Mouse (Mus musculus): ENCODE data around the gene Gucy2g.

Gucy2g gene

DNA sequence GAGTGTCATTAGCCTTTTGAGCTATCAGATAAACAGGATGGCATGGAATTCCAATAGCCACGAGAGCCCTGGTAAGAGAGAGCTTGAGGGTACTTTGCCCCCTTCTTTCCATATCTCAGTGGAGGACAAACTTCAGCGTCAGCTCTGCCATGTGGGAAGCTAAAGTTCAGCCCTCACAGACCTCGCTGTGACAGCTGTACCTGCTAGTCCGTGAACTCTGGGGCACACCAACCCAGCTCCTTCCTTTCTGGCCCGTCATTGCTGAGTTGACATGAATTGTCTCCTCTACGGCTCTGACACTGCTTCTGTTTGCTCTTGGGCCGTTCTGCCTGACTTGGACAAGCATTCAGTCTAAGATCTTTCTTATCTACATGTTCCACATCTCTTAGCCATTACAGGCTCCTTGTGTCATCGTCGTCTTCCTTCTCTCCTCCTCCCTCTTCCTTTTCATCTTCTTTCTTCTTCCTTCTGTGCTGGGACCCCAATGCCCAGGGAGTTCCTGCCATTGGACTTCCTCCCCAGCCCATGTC, 7.0 kb upstream of the Gucy2g start:
- no peak for DNase-seq (ENCODE audit: low read depth)

DNA sequence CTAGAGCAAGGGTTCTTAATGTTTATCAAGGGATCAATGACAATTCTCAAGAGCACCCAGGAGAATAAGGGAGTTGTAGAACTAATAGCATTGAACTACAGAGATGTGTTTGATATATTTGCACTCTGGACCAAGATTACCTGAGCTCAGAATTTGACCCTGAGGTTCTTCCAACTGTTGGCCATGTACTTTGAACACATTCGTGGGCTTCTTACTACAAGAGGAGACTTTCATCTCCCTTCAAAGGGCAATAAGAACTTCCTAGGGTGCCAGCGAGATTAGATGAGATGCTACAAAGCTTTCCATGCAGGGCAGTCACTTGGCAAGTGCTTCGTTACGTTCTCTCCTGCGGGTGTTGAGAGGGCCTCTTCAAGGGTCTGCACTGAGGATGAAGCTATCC, 6.5 kb upstream of the Gucy2g start:
- no peak for DNase-seq (ENCODE audit: low read depth)

DNA sequence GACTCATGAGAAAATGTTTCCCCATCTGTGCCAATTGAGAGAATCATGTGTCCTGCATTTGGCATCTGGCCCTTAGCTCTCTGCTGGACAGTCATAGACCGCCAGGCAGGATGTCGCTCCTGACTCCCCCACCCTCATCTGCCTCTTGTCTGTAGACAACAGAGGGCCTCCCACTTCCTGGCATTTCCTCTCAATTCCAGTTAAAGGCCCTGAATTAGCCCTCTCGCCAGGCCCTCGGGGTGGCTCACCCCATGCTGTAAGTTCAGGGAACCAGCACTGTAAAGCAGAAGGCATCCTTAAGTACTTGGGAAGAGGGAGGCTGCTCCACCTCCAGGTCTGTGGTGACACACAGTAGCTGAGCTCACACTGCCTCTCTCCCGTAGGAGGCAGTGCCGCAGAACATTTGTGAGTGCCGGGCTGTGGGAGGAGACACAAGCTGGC, 3.8 kb upstream of the Gucy2g start:
- no peak for DNase-seq (ENCODE audit: low read depth)

DNA sequence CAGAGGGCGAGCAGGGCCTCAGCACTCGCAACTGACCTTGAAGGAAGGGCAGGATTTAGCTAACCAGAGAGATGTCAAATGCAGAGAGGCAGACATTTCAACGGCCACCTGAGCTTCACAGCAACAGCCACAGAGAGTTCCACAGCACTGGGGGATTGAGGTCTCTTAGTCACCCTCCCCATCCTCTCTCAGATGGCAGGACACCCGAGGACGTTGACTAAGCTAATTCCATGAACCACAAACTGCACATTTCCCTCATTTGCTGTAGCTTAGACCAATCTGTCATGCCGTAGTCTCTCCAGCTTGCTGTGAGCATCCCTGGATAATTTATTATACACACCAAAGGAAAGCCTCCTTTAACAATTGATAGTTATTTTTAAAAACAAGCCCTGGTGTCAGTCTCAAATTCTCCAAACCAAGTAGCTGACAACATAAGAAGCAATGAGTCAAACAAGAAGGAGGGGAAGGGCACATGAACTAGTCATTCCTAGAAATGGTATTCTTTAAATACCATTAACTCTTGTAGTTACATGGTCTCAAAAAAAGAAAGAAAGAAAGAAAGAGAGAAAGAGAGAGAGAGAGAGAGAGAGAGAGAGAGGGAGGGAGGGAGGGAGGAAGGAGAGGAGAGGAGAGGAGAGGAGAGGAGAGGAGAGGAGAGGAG, 1.1 kb downstream of the Gucy2g start:
- no peak for DNase-seq (ENCODE audit: low read depth)

DNA sequence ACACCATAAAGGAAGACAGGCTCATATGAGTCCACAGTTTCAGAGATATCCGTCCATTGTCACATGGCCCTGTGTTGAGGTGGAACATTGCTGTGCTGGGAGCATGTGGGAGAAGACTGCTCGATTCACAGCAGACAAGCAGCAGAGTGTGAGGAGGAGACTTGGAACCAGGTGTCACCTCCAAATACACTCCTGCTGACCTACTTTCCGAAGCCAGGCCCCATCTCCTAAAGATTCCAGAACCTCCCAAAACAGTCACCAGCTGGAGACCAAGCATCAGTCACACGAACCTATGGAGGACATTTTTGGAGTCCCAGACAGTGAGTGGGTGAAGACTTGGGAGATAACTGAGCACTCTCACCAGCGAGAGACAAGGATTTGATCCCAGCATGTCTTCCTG, 4.5 kb downstream of the Gucy2g start:
- no peak for DNase-seq (ENCODE audit: low read depth)

DNA sequence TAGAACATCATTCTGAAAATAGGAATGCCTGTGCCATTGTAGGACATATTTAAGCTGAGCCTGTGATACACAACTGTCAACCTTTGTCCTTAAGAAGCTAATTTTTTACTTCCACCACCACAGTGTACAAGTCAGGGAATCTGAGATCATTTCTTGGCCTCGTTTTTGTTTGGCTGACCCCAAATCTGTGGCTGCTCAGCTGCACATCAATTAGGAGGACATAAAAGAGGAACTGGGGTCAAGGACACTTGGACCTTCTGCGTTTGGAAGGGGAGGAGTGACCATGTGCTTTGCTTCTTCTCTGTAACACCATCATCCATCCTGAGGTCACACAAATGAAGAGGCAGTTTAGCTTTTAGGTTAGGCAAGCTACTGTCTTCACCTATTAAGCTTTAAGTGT, 5.0 kb downstream of the Gucy2g start:
- DNase-seq (ENCODE audit: low read depth): no peak

DNA sequence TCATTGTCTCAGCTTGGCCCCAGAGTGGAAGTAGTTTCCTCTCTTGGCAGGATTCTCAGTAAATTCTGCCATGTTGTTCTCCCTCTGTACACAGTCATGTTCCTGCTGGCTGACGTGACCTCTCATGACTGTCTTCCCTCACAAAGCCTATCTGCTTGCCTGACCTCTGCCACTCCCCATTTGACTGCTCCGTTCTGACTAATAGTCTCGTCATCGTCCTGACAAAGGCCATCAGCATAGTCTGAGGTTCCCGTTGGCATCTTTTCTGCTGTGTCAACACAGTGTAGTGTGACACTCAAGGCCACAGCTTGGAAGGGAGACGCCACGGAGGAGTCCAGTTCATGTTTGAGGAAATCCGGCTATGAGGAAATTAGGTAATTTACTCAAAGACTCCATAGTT, 8.9 kb downstream of the Gucy2g start:
- no peak for DNase-seq (ENCODE audit: low read depth)

DNA sequence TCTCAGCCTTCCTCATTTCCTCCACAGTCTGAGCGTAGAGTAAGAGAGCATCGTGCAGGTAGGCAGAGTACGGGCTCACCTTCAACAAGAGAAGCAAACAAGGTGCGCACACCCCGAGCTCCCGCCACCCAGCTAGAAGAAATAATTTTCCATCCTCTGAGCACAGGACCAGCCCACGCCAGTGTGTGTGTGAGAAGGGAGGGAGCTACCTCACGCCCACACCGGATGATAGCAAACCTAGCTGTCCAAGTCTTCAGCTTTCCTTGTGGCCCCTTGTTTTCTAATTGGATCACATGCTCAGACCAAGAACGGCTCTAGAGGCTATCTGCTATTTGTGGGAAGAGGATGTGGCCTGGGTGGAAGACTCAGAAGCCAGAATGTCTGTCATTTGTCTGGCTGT, 10.0 kb downstream of the Gucy2g start:
- no peak for DNase-seq (ENCODE audit: low read depth)

DNA sequence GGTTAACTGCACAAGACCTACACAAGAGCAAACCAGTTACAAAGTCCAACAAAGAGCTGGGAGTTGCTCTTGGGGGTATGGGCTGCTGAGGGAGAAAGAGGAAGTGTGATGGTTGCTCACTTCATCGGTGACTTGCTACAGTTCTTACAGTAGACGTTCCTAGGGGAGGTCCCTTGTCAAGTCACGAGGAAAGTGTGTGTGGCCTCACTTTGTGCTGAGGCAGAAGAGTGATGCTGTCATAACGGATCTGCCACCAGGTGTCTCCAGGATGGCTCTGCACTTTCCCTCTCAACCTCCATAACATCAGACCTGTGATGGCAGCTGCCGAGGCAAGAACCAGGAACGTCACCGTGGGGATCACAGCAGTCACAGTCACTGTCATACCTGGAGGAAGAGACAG, 13.9 kb downstream of the Gucy2g start:
- DNase-seq (ENCODE audit: low read depth): no peak

DNA sequence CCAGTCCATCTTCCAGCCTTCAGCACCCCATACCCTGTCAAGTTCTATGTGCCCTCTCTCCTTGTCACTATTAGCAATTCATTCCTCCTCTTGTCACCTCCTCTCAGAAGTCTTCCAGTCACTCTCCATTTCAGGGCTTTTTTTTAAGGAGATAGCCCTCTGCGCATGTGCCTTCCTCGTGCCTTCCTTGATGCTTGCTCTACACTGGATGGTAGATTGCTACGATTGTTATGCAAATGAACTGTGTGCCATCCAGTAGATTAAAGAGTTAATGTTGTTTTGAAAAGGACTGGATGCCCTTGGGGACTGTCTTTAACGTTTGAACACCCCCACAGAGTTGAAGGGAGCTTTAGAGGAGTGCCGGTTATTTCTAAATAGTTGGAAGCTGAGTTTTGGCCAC, 14.4 kb downstream of the Gucy2g start:
- DNase-seq (ENCODE audit: low read depth): no peak

DNA sequence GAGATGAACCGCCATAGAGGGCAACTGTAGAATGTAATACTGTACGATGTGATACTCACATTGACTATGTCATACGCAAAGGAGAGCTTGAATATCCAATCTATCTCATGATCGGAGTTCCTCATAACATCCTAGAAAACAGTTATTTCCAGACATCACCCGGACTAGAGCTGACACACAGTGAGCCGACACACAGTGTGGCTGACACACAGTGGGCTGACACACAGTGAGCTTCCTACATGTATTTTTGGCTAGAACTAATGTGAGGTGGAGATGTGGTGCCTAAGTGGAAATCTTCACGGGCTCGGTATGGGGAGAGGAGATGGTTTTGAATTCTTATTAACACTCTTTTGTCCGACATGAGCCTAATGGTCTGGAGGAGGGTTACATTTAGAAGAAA, 18.8 kb downstream of the Gucy2g start:
- DNase-seq (ENCODE audit: low read depth): no peak

DNA sequence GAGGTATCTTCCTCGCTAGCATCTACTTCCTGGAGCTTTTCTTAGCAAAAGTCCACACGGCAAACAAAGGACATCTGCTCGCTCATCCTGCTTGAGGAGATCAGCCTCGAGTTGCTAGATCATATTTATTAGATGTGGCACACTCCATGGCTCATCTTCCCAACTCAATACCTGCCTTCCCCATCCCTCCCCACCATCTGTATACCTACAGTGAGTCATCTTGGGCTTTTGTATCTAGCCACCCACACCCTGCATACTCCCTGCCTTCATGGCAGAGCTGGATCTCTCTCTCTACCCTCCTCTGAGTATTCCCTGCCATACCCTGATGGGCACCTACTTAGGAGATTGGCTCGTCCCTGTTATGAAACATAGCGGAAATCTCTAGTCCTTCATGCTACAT, 19.8 kb downstream of the Gucy2g start:
- DNase-seq (ENCODE audit: low read depth): no peak

DNA sequence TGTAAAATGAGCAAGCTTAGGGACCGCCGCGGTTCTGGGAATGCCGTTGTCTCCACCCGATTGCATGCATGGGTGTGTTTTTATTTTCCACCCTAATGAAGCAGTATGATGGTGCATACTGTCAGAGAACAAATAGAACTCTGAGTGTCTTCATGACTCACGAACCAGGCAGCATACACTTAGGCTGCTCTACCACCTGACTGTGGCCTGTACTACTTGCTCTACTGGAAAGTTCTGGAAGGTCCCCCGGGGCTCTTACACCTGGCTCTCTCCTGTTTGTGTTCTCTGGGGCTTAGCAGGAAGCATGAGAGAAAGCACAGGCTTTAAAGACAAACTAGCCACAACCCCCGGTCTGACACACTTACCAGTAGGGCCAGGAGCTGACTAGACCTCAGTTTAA, 21.7 kb downstream of the Gucy2g start:
- no peak for DNase-seq (ENCODE audit: low read depth)

DNA sequence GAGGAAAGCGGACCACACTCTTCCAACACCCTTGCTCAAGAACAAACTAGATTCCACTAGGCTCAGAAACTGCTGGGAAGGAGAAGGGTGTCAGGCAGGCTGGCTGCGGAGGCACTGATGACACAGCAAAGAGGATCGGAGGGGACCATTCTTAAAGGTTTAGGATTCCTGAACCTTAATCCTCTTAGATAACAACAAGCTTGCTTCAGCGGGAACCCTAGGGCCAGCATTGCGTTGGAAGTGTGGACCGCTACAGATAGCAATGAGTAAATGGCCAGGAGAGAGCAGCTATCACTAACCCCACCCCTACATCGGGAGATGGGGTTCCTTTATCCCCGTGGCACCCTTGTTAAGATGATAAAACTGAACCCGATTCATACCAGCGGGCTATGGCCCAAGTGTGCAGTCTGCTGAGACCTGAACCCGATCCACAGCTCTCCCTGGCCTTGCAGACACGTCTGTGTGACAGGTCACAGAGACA, 22.3 kb downstream of the Gucy2g start:
- peak; percentile 86 for DNase-seq (ENCODE audit: low read depth)

DNA sequence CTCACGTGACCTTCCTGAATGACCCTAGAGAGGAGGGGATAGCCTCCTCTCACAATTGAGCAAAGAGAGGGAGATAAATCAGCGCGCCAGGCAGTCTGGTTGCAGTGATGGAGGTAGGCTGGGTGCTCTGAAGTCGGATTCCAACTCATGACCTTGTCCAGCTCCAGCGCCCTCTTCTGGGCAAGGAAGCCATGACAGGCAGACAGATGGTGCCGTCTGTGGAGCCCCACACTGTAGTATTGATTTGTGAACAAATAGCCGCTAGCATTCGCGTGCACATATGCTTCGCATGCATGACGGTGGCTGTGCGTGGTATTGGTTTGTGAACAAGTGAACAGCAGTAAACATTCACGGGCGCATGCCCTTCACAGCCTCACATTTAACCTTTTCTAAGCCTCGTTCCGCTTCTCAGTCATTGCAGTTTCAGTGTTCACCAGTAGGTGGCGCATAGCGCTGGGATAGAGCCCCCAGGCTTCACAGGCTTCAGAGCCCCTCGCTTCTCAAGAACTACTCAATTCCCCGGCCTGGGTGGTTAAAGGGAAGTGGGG, 22.8 kb downstream of the Gucy2g start:
- DNase-seq (ENCODE audit: low read depth): peak; percentile 88

DNA sequence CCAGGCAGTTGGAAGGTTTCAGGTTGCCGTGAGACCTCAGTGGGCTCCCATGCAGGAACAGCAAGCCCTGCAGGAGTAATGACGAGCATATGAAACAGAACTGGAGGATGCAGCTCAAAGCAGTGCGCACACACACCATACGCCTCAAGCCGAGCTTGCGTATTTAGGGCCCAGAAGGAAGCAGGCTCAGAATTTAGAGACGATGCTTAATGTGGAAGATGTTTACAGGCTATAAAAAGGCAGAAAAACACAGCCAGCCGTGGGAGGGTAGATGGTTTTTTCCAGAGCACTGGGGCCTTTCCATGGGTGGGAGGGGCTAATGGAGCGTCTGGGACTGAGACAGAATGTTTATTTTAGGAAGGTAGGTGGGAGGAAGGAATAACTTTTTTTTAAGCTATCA, 23.7 kb downstream of the Gucy2g start:
- no peak for DNase-seq (ENCODE audit: low read depth)

DNA sequence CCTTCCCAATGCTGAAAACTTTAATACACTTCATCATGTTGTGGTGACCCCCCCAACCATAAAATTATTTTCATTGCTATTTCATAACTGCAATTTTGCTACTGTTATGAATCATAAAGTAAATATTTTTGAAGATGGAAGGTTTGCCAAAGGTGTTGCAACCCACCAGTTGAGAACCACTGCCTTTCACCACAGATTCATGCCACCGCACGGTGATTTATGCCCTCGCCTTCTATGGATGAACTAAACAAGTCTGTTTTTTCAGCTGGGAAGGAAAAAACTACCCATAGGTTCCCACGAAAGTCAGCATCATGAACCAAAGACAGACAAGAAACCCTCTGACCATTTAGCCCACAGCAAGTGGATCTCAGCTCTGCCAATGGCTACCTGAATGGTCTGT, 24.2 kb downstream of the Gucy2g start:
- DNase-seq (ENCODE audit: low read depth): no peak

DNA sequence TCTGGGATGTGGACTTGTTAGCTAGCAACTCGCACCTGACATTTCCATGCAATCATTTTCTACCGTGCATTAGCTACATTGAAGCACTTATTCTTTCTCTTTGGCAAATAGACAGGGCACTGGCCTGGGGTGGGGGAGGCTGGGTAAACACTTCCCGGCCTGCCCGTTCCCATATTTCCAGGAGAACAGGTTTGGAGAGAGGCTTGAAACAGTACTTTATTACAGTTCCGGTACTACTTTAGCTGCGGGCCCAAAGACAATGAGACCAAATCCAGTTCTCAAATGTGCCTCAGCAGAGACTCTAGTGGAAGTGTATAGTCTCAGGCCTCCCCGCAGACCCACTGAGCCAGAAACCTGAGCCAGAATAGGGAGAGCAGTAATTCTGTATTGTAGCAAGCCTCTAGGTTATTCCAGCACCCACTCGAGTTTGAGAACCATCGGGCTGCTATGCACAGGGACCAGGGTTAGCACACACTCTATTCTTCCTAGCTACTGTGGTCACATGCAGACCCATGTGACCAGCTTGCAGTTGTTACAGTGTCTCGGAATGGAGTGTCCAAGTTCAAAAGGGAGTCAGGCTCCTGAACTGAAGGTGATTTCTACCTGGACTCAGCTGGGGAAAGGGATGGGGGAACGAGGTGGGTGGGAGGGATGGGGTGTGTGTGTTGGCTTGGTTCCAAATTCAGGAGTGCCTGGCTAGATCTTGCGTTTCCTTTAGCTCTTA, 27.3 kb downstream of the Gucy2g start:
- DNase-seq (ENCODE audit: low read depth): no peak

DNA sequence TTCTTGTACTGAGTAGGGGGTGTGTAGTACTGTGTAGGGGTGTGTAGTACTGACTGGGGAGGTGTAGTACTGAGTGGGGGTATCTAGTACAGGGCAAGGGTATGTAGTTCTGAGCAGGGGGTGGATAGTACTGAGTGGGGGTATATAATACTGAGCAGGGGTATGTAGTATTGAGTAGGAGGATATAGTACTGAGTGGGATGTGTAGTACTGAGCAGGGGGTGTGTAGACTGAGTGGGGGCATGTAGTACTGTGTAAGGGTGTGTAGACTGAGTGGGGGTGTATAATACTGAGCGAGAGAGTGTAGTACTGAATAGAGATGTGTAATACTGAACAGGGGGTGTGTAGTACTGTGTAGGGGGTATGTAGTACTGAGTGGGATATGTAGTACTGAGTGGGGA, 29.3 kb downstream of the Gucy2g start:
- DNase-seq (ENCODE audit: low read depth): no peak

DNA sequence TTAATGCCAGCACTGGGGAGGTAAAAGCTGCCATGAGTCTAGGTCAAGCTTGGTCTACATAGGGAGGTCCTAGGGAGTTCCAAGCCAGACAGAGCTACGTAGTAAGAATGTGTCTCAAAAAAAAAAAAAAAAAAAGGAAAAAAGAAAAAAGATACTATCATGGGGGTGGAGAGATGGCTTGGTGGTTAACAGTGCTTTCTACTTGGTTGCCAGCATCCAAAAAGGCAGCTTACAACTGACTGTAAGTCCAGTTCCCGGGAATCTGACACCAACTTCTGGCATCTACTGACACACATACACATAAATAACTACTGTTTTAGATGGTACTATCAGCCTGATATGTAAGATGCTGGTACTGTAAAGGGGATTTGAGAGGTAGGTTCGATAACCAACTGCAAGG, 32.0 kb downstream of the Gucy2g start:
- no peak for DNase-seq (ENCODE audit: low read depth)

DNA sequence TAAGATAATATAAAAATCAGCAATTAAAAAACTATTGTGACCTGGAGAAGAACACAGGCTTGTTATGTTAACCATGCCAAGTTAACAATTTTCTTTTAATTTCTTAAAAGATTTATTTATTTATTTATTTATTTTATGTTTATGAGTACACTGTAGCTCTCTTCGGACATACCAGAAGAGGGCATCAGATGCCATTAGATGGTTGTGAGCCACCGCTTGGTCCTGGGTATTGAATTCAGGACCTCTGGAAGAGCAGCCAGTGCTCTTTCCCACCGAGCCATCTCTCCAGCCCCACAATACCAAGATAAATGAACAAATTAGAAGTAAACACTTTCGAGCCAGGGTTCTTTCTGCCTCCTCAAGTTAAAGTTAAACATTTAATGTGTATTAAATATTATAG, 32.4 kb downstream of the Gucy2g start:
- DNase-seq (ENCODE audit: low read depth): no peak

DNA sequence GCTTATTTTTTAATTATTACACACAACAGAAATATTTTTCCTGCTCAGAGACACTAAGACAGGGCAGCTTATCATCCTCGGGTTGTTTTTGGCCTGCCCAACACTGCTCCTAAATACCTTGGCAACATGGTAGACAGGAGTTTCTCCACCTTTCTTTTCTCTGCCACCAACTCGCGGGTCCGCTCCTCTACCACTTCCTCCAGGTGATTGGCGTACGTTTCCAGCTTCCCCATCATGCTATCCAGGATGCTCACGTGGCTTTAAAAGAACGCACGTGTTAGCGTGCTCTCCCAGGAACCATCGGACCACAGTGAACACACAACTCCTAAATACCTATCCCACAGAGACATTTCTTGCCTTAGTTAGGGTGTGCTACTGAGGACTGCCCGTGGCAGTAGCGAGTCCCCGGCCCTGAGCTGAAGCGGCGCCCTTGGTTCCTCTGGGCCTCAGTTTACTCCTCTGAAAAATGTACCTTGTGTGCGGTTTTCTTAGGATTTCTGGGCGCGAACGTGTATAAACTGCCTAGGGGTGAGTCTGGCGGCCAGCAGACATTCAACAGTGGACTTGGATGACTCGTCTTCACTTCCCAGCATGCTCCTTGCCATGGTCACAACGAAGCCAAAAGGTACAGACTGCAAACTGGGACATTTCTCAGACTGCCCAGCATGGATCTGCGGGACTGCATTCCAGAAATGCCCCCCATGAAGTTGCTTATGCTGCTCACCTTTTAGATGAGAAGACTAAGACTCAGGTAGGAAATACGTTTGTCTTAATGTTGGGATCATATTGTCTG, 33.1 kb downstream of the Gucy2g start:
- no peak for DNase-seq (ENCODE audit: low read depth)

DNA sequence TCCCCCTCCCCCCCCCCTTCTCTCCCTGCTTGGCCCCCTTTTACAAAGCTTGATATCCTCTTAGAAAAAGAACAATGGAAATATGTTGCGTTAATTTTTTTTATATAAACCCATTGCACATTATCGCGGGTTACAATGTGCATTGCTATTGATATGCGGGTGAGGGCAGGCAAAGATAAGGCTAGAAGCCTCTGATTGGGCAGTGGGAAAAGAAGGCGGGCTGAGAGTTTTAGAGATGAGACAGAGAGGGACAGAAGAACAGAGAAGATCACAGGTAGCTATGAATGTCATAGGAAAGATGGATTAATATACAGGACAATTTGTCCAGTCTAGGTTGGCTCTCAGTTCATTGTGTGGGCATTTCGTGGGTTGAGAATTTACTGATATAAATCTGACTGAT, 33.8 kb downstream of the Gucy2g start:
- peak; percentile 74 for DNase-seq (ENCODE audit: low read depth)

Measured in c-Kit-positive CD71-positive TER-119-negative erythroid progenitor cells, embryonic 14.5 days (primary cell).